Mouse (Mus musculus) gastrocnemius, adult 8-10 months (tissue): ENCODE results near the gene Tnnc2. TPM values are rescaled to one million over a fixed set of nuclear protein-coding genes. Genes with fewer than 3 reads are reported as not detected.

Experiments used
- DNase-seq, 2 experiments: peaks; one replicate each; pipeline ENCODE4 v3.0.0; 2022; ENCODE audit warnings: low spot score in 2 of 2
- total RNA-seq, 4 experiments: library from RNA; stranded (reverse); gene quantifications; 2 replicates each; pipeline ENCODE4 v1.2.4; 2022

The Tnnc2 gene
- total RNA-seq, 4 experiments from 2014 or later = 10,643 to 17,408 (median 13,587) TPM

DNA sequence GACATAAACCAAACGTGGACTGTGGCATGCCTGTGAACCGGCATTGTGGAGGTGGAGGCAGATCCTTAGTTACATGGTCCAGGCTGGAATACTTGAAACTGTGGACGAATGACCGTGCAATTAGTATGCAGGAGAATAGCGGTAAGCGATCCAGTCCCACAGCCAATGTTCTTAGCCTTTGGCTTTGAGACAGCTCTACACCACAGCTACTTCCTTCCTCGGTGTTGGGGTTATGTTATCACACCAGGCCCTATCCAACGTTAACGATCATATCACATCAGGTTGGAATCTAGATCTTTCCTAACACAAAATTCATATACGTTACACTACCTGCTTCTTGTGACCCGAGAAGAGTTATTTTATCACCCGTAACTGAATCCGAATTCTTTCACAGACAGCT, 34.8 kb downstream of the Tnnc2 start:
- DNase-seq = no peak

DNA sequence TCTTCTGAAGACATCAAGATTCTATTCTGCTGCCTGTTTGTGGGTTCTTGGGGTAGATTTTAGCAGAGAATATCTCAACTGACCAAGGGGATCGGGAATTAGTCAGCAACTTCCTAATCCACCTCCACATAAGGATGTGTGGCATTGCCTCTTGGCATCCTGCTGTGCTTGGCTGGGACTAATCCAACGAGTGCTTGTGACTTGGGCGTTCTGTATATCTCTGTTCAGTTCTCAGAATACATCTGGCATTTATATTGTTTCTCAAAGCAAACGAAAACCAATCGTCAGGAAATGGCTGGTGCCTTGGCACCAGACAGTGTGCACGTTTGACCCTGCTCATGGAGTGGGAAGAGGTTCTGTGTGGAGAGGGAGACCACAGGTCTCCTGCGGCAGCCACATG, 39.9 kb downstream of the Tnnc2 start:
- no peak for DNase-seq

DNA sequence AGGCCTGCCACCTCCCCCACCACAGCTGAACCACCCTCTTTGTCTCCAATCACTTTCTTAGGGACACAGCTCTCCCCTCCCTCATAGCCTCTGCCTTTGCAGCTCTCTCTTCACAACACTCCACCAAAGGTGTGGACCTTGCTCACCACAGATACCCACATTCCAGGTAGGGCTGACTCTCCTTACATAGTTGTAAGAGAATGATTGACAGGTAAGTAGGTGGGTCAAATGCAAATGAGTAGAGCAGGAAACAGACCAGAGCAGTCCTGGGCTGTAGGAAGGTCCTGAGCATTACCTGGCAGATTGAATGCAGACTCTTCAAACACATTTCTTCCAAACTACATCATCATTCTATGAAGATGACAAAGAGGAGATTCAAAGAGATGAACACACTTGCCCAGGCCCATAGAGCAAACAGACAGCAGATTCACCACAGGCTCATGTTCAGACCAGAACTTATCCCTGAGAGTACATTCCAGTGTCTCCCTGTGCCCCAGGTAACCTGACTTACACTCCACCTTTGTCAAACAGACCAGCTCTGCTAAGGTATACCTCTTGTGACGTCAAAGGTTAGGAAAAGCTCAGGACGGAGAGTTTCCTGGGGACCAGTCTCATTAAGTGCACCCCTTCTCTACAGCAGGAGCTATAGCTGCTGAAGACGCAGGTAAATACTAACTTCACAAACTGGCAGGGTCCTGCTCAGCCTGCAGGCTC, 42.2 kb downstream of the Tnnc2 start:
- DNase-seq = no peak

DNA sequence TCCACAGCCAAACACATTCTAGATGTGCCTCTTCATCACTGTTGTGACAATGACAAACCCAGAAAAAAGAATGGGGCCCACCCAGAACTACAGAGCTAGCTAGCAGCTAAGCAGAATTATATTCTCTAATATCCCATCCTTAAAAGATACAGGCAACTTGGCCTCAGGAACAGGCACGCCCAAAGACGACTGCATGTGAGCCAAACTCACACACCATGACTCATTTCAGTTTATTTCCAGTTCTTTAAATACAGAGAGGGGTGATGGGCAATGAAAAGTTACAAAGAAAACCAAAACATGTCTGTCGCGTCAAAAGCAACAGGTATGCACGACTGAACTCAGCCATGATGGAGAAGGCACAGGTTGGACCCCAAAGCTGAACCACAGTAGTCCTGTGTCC, 44.3 kb downstream of the Tnnc2 start:
- DNase-seq = no peak

DNA sequence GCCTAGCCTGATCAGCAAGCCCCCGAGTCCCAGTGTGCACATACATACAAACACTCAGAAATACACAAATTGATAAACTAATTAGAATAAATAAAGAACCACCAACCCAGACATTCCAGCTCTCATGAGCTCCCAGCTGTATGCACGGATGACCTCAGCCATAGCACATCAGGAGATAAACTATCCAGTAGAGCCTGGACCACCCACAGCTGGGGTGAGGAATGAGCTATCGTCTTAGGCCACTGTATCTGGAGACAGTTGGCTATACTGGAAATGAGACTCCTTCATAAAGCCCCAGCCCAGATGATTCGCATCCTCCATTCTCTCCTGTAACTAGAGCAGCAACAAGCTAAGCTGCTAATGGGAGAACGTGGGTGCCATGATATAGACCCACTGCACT, 44.9 kb downstream of the Tnnc2 start:
- DNase-seq = no peak

DNA sequence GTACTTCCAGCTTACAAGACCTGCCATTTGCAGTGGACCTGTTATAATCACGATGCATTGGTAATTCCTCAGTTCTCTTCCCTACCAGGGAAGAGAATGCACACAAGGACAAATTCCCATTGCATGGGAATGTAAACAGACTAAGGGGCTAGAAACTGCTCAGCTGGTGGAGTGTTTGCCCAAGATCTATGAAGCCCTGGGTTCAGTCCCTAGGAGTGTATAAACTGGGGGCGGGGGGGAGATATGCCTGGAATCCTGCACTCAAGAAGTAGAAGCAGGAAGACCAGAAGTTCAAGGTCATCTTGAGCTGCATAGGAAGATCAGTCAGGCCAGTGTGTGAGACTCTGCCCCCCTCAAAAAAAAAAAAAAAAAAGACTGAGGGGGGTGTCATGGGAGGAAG, 46.5 kb downstream of the Tnnc2 start:
- DNase-seq = no peak

DNA sequence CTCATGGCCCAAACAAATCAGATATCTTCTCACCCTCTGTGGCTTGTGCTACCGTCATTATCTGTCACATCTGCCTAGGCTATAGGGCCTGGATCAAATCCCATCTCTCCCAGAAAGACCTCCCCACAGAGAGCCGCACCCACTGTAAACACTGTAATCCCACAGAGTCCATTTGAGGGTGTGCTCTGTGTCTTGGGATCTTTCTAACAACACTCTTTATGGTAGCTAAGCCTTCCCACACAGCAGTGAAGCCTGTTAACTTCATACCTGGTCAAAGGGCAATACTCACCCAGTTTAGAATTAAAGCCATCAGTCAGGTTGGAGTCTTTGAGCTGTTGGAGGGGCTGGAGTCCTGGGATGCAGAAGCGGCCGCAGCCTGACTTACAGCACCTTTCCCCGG, 48.0 kb downstream of the Tnnc2 start:
- DNase-seq = no peak

Other genes with a start within 250 kb of the Tnnc2 start
- gene Wfdc2, start 217.6 kb downstream of the Tnnc2 start, total RNA-seq = not detected
- gene Spint3, start 206.5 kb downstream of the Tnnc2 start, total RNA-seq = not detected
- not detected for gene Wfdc6a, start 194.5 kb downstream of the Tnnc2 start, total RNA-seq
- not detected for gene Eppin, start 186.4 kb downstream of the Tnnc2 start, total RNA-seq
- gene Wfdc6b, start 166.4 kb downstream of the Tnnc2 start, total RNA-seq = not detected
- not detected for gene Wfdc8, start 166.3 kb downstream of the Tnnc2 start, total RNA-seq
- gene Wfdc16, start 141.2 kb downstream of the Tnnc2 start, total RNA-seq = not detected
- gene Wfdc10, start 123.9 kb downstream of the Tnnc2 start, total RNA-seq = not detected
- not detected for gene Wfdc9, start 123.4 kb downstream of the Tnnc2 start, total RNA-seq
- not detected for gene Wfdc11, start 105.9 kb downstream of the Tnnc2 start, total RNA-seq
- gene Wfdc13, start 94.9 kb downstream of the Tnnc2 start, total RNA-seq = not detected
- not detected for gene Spint4, start 81.5 kb downstream of the Tnnc2 start, total RNA-seq
- gene Spint5, start 64.7 kb downstream of the Tnnc2 start, total RNA-seq = not detected
- gene Wfdc3, start 34.0 kb downstream of the Tnnc2 start, total RNA-seq = not detected
- 10 to 100 TPM; 15.6 to 21.0 (median 17.7) TPM for gene Dnttip1, start 34.0 kb downstream of the Tnnc2 start, total RNA-seq
- under 1 TPM in 3 of 4 experiments, not detected in 1; 0.29 to 0.38 (median 0.38) TPM for gene Ube2c, start 10.1 kb downstream of the Tnnc2 start, total RNA-seq
- gene Snx21, start 5.9 kb upstream of the Tnnc2 start, total RNA-seq = 10 to 100 TPM; 23.5 to 24.8 (median 24.4) TPM
- 10 to 100 TPM in 1 of 4 experiments, 1 to 10 TPM in 3; 8.1 to 10.9 (median 8.4) TPM for gene Acot8, start 24.9 kb upstream of the Tnnc2 start, total RNA-seq
- 1 to 10 TPM in 3 of 4 experiments, under 1 TPM in 1; 0.90 to 1.7 (median 1.2) TPM for gene Zswim3, start 25.1 kb upstream of the Tnnc2 start, total RNA-seq
- gene Zswim1, start 42.7 kb upstream of the Tnnc2 start, total RNA-seq = 1 to 10 TPM; 4.7 to 5.3 (median 5.0) TPM
- gene Spata25, start 48.6 kb upstream of the Tnnc2 start, total RNA-seq = not detected
- gene Ctsa, start 52.9 kb upstream of the Tnnc2 start, total RNA-seq = 10 to 100 TPM; 51.1 to 55.7 (median 52.7) TPM
- 10 to 100 TPM; 39.0 to 44.4 (median 39.5) TPM for gene Neurl2, start 53.5 kb upstream of the Tnnc2 start, total RNA-seq
- gene Pltp, start 77.7 kb upstream of the Tnnc2 start, total RNA-seq = 10 to 100 TPM in 2 of 4 experiments, 1 to 10 TPM in 2; 8.0 to 19.5 (median 11.9) TPM
- 10 to 100 TPM; 24.1 to 31.0 (median 27.2) TPM for gene Pcif1, start 99.3 kb upstream of the Tnnc2 start, total RNA-seq
- 10 to 100 TPM in 1 of 4 experiments, 1 to 10 TPM in 3; 7.7 to 10.6 (median 8.1) TPM for gene Zfp335, start 131.8 kb upstream of the Tnnc2 start, total RNA-seq
- gene Mmp9, start 160.8 kb upstream of the Tnnc2 start, total RNA-seq = under 1 TPM; 0.15 to 0.83 (median 0.58) TPM
- under 1 TPM; 0.31 to 0.40 (median 0.36) TPM for gene Slc12a5, start 180.8 kb upstream of the Tnnc2 start, total RNA-seq